Mouse (Mus musculus) cortical plate, adult 2 months (tissue): ENCODE measurements around the gene Pan2. TPM values are rescaled to one million over a fixed set of nuclear protein-coding genes. Genes with fewer than 3 reads are reported as not detected.
"Not testable (repeated sequence)": the region's sequence is repeated elsewhere in the genome, so short reads cannot be mapped to it uniquely, and the experiment has no call there.

ENCODE experiments used
- H3K27ac ChIP-seq: fragments of 200-500 bp; 2 replicates; pipeline ENCODE4 v1.5.1; 2012; ENCODE audit warnings: low read length, control low read depth, inconsistent platforms; ENCODE audit not compliant: insufficient read depth
- H3K4me1 ChIP-seq: fragments of 200-500 bp; 2 replicates; pipeline ENCODE4 v1.6.1; 2011; ENCODE audit warnings: low read length; ENCODE audit not compliant: control insufficient read depth, insufficient read depth
- H3K4me3 ChIP-seq: fragments of 200-500 bp; 2 replicates; pipeline ENCODE4 v1.5.1; 2011; ENCODE audit warnings: mild to moderate bottlenecking, low read length, control low read depth; ENCODE audit not compliant: insufficient read depth
- CTCF ChIP-seq: fragments of 200-500 bp; IDR thresholded peaks from 2 replicates; pipeline ENCODE4 v1.5.1; 2011; ENCODE audit warnings: mild to moderate bottlenecking, control low read depth, low read length; ENCODE audit not compliant: insufficient read depth; ENCODE audit errors: extremely low read depth
- POLR2A ChIP-seq: fragments of 200-500 bp; IDR thresholded peaks from 2 replicates; pipeline ENCODE4 v1.6.1; 2011; ENCODE audit warnings: mild to moderate bottlenecking, low read length, control low read depth; ENCODE audit not compliant: insufficient read depth; ENCODE audit errors: extremely low read depth
- polyA plus RNA-seq: library from polyadenylated mRNA; depleted of rRNA; stranded (reverse); fragments of >200 nt; gene quantifications from 2 replicates; pipeline ENCODE4 v1.2.3, GENCODE M21; 2012

Pan2 gene
- polyA plus RNA-seq, 1 experiment = 22.8 TPM

DNA sequence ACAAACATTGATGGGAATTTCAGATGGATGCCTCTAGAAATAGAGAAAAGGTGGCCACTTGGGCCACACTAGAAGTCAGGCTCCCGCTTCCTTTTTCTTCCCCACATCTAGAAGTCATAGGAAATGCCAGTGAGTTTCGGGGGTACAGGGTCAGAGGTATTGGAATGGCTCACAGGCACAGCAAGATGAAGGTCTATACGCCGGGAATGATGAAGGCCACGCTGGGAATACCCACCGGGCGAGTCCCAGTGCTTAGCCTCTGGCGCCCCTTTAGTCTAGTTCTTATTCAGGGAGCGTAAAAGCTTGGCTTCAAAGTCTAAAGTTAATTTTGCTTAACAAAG is 380 bp upstream of the Pan2 start:
- H3K4me3 ChIP-seq = peak overlapping the region; percentile 45
- peak overlapping the region; percentile 68 for H3K27ac ChIP-seq
- TF ChIP-seq POLR2A (no peak), CTCF (no peak)
- H3K4me1 ChIP-seq = peaks cover 7% of the 10 kb centered on the region

GRCm38 (mm10) chr10:128309654-128310053 is 6.5 kb downstream of the Pan2 start:
- TF ChIP-seq CTCF (no peak), POLR2A (no peak)
- H3K4me1 ChIP-seq = no peaks in the 10 kb centered on the region
- H3K4me3 ChIP-seq = no peak overlapping the region
- no peak overlapping the region for H3K27ac ChIP-seq

GRCm38 (mm10) chr10:128310177-128310576 is 7.0 kb downstream of the Pan2 start:
- no peak for TF ChIP-seq POLR2A
- TF ChIP-seq CTCF = no peak
- H3K4me3 ChIP-seq = no peak overlapping the region
- no peaks in the 10 kb centered on the region for H3K4me1 ChIP-seq
- no peak overlapping the region for H3K27ac ChIP-seq

DNA sequence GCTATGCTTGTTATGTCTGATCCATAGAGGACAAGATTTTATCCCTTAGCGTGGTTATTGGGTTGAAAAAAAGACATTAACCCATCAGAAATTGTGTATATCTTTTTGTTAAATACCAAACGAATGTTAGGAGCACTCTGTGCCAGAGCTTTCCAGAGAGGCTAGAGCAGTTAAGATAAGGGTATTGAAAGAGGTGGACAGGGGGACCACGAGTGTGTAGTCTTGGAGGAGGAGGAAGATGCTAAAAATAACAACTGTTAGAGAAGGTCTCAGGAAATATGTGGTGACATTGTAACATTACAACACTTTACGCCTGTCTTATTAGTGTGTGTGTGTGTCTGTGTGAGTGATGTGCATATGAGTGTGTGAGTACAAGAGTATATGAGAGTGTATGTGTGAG is 7.8 kb downstream of the Pan2 start:
- Histone ChIP-seq H3K4me1 (no peaks in the 10 kb centered on the region), H3K4me3 (no peak overlapping the region), H3K27ac (no peak overlapping the region)
- TF ChIP-seq POLR2A (no peak), CTCF (no peak)

- no peak overlapping the region for H3K27ac ChIP-seq
- H3K4me3 ChIP-seq = no peak overlapping the region
- H3K4me1 ChIP-seq = no peaks in the 10 kb centered on the region
- TF ChIP-seq CTCF (no peak), POLR2A (no peak)
These were observed 12.4 kb downstream of the Pan2 start for GRCm38 (mm10) chr10:128315578-128315977.

DNA sequence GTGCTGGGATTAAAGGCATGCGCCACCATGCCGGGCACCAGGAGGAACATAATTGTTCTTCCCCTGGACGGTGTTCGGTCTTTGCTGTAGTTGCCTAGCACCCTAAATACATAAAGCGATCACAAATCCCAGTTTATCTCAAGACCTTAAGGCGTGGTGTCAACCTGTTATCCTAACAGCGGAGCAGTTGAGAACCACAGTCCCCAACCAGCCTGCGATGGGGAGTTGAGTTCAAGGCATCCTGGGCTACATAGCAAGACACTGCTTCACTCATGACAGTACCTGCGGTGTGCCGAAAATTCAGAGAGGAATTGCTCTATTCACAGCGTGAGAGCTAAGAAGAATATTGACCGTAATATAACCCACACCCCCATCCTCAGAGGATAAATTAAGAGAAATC is 18.5 kb downstream of the Pan2 start:
- peak overlapping the region; percentile 82 for H3K4me3 ChIP-seq
- H3K4me1 ChIP-seq = peaks cover 6% of the 10 kb centered on the region
- no peak for TF ChIP-seq POLR2A
- no peak overlapping the region for H3K27ac ChIP-seq

DNA sequence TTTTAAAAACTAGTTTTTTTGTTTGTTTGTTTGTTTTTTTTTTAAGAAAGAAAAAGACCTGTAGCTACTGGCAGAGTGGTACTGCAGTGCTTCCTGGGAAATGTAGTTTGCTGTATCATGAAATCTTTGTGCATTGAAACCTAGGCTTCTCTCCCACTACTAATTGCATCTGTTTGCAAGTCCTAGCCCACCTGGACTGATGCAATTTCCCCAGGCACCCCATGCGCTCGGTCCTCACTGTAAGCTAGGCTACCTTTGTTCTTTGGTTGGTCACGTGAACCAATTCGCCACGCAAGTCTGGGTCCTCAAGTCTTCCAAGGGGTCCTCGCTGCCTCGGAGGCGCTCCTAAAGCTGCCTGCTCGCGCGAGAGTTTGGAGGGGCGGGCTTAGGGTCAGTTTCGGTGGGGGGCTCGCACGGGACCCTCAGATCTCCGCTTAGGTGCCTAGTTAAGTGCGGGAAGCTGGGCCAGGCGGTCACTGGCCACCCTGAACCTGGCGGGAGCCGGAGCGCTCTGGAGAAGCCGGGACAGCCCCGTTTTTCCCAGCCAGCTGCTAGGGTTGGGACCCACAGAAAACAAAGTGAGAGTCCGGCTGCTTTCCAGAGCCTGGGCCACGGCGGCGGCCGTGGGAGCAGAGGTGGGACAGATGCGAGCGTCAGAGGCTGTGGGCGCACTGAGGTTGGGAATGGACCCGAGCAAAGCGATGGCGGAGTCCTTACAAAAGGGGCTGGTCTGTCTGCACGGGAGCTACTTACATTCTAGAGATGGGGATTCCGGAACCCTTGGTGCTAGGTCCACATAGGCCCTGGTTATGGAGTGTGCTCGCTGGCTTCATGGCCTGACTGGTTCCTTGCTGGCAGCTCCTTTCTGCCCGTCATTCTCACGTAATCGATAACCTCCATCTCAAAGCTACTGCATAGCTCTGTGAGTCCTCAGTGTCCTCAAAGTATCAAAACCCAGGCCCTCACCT is 19.3 kb downstream of the Pan2 start, which contains the start of gene Cnpy2:
Cnpy2 (plus strand) TSS at position 319 of the 968 bp plus-strand sequence.
- peak within 1 kb of the TSS; percentile 82 for H3K4me3 ChIP-seq
- TF ChIP-seq CTCF = no peak
- TF ChIP-seq POLR2A = peak; percentile 79
- H3K27ac ChIP-seq = peak within 1 kb of the TSS; percentile 10
- peaks cover 6% of the 10 kb centered on the region for H3K4me1 ChIP-seq

DNA sequence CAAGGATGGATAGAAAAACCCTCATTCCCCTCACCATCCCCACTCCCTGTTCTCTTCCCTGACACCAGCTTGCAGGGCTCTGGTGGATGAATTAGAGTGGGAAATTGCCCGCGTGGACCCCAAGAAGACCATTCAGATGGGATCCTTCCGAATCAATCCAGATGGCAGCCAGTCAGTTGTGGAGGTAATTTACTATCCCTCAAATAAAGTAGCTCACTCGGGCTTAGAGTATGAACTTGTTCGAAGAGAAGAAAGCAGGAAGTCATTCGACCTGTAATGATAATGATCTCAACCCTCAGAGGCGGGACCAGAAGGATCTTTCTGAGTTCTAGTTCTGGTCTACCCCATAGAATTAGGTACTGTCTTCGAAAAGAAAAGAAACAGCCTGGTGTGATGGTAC is 20.4 kb downstream of the Pan2 start:
- peak overlapping the region; percentile 82 for H3K4me3 ChIP-seq
- peaks cover 6% of the 10 kb centered on the region for H3K4me1 ChIP-seq
- no peak overlapping the region for H3K27ac ChIP-seq
- TF ChIP-seq POLR2A (no peak), CTCF (no peak)

DNA sequence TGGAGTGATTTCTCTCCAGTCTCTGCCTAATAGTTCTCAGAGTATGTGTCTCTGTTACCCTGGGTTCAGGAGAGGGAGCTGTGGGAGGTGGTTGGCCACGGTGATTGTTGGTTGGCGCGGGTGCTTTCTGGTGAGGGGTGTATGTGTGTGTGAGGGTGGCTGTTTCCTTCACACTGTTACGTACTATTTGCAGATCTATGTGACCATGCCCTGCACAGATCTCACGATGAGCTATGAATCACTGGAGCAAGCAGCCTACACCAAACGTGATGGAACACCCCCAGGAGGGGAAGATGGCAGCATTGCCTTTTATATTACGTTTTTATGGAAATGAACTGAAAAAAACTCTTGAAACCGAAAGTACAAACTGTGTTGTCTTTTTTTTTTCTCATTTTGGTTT is 23.7 kb downstream of the Pan2 start:
- Histone ChIP-seq H3K4me1 (peaks cover 4% of the 10 kb centered on the region), H3K4me3 (no peak overlapping the region), H3K27ac (no peak overlapping the region)
- no peak for TF ChIP-seq POLR2A
- TF ChIP-seq CTCF = no peak

DNA sequence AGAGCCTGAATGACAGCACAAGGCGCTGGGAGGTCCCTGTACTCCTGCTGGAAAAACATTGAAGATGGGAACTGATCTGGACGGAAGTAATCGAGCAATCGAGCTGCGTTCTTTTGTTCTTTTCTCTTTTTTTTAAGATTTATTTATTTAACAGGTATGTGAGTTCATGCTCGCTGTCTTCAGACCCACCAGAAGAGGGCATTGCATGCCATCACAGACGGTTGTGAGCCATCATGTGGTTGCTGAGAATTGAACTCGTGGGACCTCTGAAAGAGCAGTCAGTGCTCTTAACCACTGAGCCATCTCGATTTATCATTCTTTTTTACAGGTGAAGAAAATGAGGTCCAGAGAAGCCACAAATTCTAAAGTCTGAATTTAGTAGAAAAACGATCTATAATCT is 24.5 kb downstream of the Pan2 start:
- no peak overlapping the region for H3K27ac ChIP-seq
- TF ChIP-seq POLR2A (no peak), CTCF (0 out of 2 replicates have a peak, but pooled peaks have one; percentile 4)
- peaks cover 4% of the 10 kb centered on the region for H3K4me1 ChIP-seq
- no peak overlapping the region for H3K4me3 ChIP-seq

GRCm38 (mm10) chr10:128332358-128333249 is 29.5 kb downstream of the Pan2 start:
- H3K27ac ChIP-seq, H3K4me1 ChIP-seq: not testable (repeated sequence)

More at GRCm38 (mm10) chr10:128332358-128333249, 29.5 kb downstream of the Pan2 start:
- not testable (repeated sequence) for H3K4me3 ChIP-seq
